ENCODE assay signal across 8 mouse cellular contexts in genomic region chr4:62480709-62481605, GRCm38 (mm10). TPM values are rescaled to one million over a fixed set of nuclear protein-coding genes. Genes with fewer than 3 reads are reported as not detected.
A peak's percentile ranks its signal among the peaks of the same experiment; 100 is the strongest.
DNase-seq lines count a peak whose midpoint lies in the region; ATAC-seq and TF ChIP-seq lines count a peak whose summit lies in the region.

No protein-coding gene starts in this region.

- H3K36me3 ChIP-seq in forebrain, embryonic 15.5 days, result no peaks in the 10 kb centered on the region
- no peaks in the 10 kb centered on the region for H3K36me3 ChIP-seq in forebrain, postnatal 0 days (ENCODE audit: insufficient read depth)
- H3K36me3 ChIP-seq in hindbrain, embryonic 14.5 days (replicated peaks; ENCODE audit: control insufficient read depth, insufficient read depth), result no peaks in the 10 kb centered on the region
- H3K36me3 ChIP-seq in limb, embryonic 15.5 days, result no peaks in the 10 kb centered on the region

- H3K27me3 ChIP-seq in forebrain, embryonic 15.5 days, result peaks cover 28% of the 10 kb centered on the region
- H3K27me3 ChIP-seq in forebrain, postnatal 0 days (ENCODE audit: insufficient read depth, low read length), result peaks cover 20% of the 10 kb centered on the region
- peaks cover 33% of the 10 kb centered on the region for H3K27me3 ChIP-seq in hindbrain, embryonic 14.5 days (ENCODE audit: control insufficient read depth, insufficient read depth, low read length)
- H3K27me3 ChIP-seq in limb, embryonic 15.5 days, result peaks cover 5% of the 10 kb centered on the region; the same call in 1 of the 2 replicates

- no peaks in the 10 kb centered on the region for H3K9me3 ChIP-seq in forebrain, embryonic 15.5 days
- no peaks in the 10 kb centered on the region for H3K9me3 ChIP-seq in forebrain, postnatal 0 days (ENCODE audit: low read length)
- no peaks in the 10 kb centered on the region for H3K9me3 ChIP-seq in hindbrain, embryonic 14.5 days (ENCODE audit: control insufficient read depth, low read length)
- H3K9me3 ChIP-seq in limb, embryonic 15.5 days, result no peaks in the 10 kb centered on the region

- no peak overlapping the region for H3K9ac ChIP-seq in forebrain, embryonic 15.5 days (replicated peaks)
- no peak overlapping the region for H3K9ac ChIP-seq in forebrain, postnatal 0 days
- H3K9ac ChIP-seq in hindbrain, embryonic 14.5 days, result no peak overlapping the region
- H3K9ac ChIP-seq in limb, embryonic 15.5 days, result no peak overlapping the region

- peaks cover 9% of the 10 kb centered on the region for H3K4me1 ChIP-seq in forebrain, embryonic 15.5 days
- H3K4me1 ChIP-seq in forebrain, postnatal 0 days (ENCODE audit: insufficient read depth), result peaks cover 3% of the 10 kb centered on the region; the same call in 1 of the 2 replicates
- H3K4me1 ChIP-seq in hindbrain, embryonic 14.5 days (replicated peaks; ENCODE audit: control insufficient read depth, insufficient read depth, low read length), result 0 out of 2 replicates have a peak, but pooled peaks cover 9% of the 10 kb centered on the region
- H3K4me1 ChIP-seq in limb, embryonic 15.5 days, result peaks cover 13% of the 10 kb centered on the region

- intact Hi-C loops in left cerebral cortex, postnatal 14 days (cut with DNase I), result no loop called here

- ATAC-seq in forebrain, embryonic 15.5 days (replicated peaks), result 0 out of 2 replicates have a peak, but pooled peaks have one; percentile 30
- no peak for ATAC-seq in forebrain, postnatal 0 days
- ATAC-seq in hindbrain, embryonic 14.5 days (ENCODE audit: low FRiP score), result 0 out of 2 replicates have a peak, but pooled peaks have one; percentile 10
- ATAC-seq in limb, embryonic 15.5 days (ENCODE audit: insufficient number of reproducible peaks, low FRiP score, low TSS enrichment, low read depth), result no peak

- no peak for DNase-seq in forebrain, postnatal 0 days
- DNase-seq in CD4-positive, CD25-positive, alpha-beta regulatory T cell, adult 2 months (ENCODE audit: low read depth, low spot score), result peak; percentile 61
- DNase-seq in hindbrain, embryonic 14.5 days (ENCODE audit: low spot score), result no peak
- DNase-seq in thymus, postnatal 25 days, result no peak
- no peak for DNase-seq in layer of hippocampus, adult 8-10 months (ENCODE audit: low spot score in 2 of 2)
- no peak for DNase-seq in left cerebral cortex, postnatal 14 days (ENCODE audit: low spot score in 2 of 2)

- TF ChIP-seq CTCF in forebrain, postnatal 0 days (IDR thresholded peaks at IDR 0.05; ENCODE audit: low read depth), result no peak

- WGBS in forebrain, embryonic 15.5 days, result 52% methylated on average over 10 of the region's 10 CpGs
- 47% methylated on average over 10 of the region's 10 CpGs for whole genome bisulfite sequencing in forebrain, postnatal 0 days
- 49% methylated on average over 10 of the region's 10 CpGs for WGBS in hindbrain, embryonic 14.5 days
- 31% methylated on average over 10 of the region's 10 CpGs for WGBS in limb, embryonic 15.5 days

- no peak overlapping the region for H3K4me3 ChIP-seq in forebrain, embryonic 15.5 days
- H3K4me3 ChIP-seq in forebrain, postnatal 0 days (ENCODE audit: low read depth, low read length), result no peak overlapping the region
- H3K4me3 ChIP-seq in hindbrain, embryonic 14.5 days (replicated peaks; ENCODE audit: low read length), result no peak overlapping the region
- peak overlapping the region; percentile 49 for H3K4me3 ChIP-seq in limb, embryonic 15.5 days

- no peak overlapping the region for H3K27ac ChIP-seq in forebrain, embryonic 15.5 days (replicated peaks)
- H3K27ac ChIP-seq in forebrain, postnatal 0 days (ENCODE audit: low read depth, low read length), result no peak overlapping the region
- no peak overlapping the region for H3K27ac ChIP-seq in hindbrain, embryonic 14.5 days
- no peak overlapping the region for H3K27ac ChIP-seq in limb, embryonic 15.5 days

- H3K4me2 ChIP-seq in forebrain, embryonic 15.5 days (replicated peaks), result no peak overlapping the region
- H3K4me2 ChIP-seq in forebrain, postnatal 0 days (ENCODE audit: low read depth), result no peak overlapping the region
- H3K4me2 ChIP-seq in hindbrain, embryonic 14.5 days (replicated peaks), result no peak overlapping the region
- no peak overlapping the region for H3K4me2 ChIP-seq in limb, embryonic 15.5 days

RNA-seq across cellular contexts. Expression of gene Bspry, which starts 1.1 kb away (rescaled TPM):
- 0.78 and 0.85 TPM in 2 replicates for polyA plus RNA-seq in forebrain, embryonic 15.5 days (2015; fragmentation: Nextera tagmentation; extraction: Ambion mirVana)
- total RNA-seq in forebrain, postnatal 0 days (2014; rRNA removed), result 0.15 and 0.86 TPM in 2 replicates
- 0.31 and 0.51 TPM in 2 replicates for polyA plus RNA-seq in forebrain, postnatal 0 days (2015; fragmentation: Nextera tagmentation; extraction: Ambion mirVana)
- 0.86 and 1.2 TPM in 2 replicates for polyA plus RNA-seq in hindbrain, embryonic 14.5 days (2014; fragmentation: Nextera tagmentation; extraction: Ambion mirVana)
- 15.3 and 19.4 TPM in 2 replicates for polyA plus RNA-seq in limb, embryonic 15.5 days (2015; fragmentation: Nextera tagmentation; extraction: Ambion mirVana)
- total RNA-seq in layer of hippocampus, adult 8-10 months (2022), result under 1 TPM in 3 of 4 experiments, not detected in 1; 0.28 to 0.43 (median 0.30) TPM
- under 1 TPM; 0.42 to 0.70 TPM for total RNA-seq in left cerebral cortex, postnatal 14 days (2021)

RNA-seq across cellular contexts. Expression of gene Wdr31, which starts 10.3 kb away (rescaled TPM):
- polyA plus RNA-seq in forebrain, embryonic 15.5 days (2015; fragmentation: Nextera tagmentation; extraction: Ambion mirVana), result 9.9 and 11.5 TPM in 2 replicates
- 6.8 and 9.5 TPM in 2 replicates for total RNA-seq in forebrain, postnatal 0 days (2014; rRNA removed)
- polyA plus RNA-seq in forebrain, postnatal 0 days (2015; fragmentation: Nextera tagmentation; extraction: Ambion mirVana), result 12.6 and 20.0 TPM in 2 replicates
- polyA plus RNA-seq in hindbrain, embryonic 14.5 days (2014; fragmentation: Nextera tagmentation; extraction: Ambion mirVana), result 9.8 and 13.5 TPM in 2 replicates
- polyA plus RNA-seq in limb, embryonic 15.5 days (2015; fragmentation: Nextera tagmentation; extraction: Ambion mirVana), result 4.2 and 4.3 TPM in 2 replicates
- total RNA-seq in layer of hippocampus, adult 8-10 months (2022), result 10 to 100 TPM in 1 of 4 experiments, 1 to 10 TPM in 3; 7.7 to 10.0 (median 8.5) TPM
- 1 to 10 TPM; 9.0 to 9.4 TPM for total RNA-seq in left cerebral cortex, postnatal 14 days (2021)

RNA-seq across cellular contexts. Expression of gene Hdhd3, which starts 22.3 kb away (rescaled TPM):
- 10.8 TPM in 2 replicates for polyA plus RNA-seq in forebrain, embryonic 15.5 days (2015; fragmentation: Nextera tagmentation; extraction: Ambion mirVana)
- 3.5 and 6.6 TPM in 2 replicates for total RNA-seq in forebrain, postnatal 0 days (2014; rRNA removed)
- 4.4 and 4.6 TPM in 2 replicates for polyA plus RNA-seq in forebrain, postnatal 0 days (2015; fragmentation: Nextera tagmentation; extraction: Ambion mirVana)
- polyA plus RNA-seq in hindbrain, embryonic 14.5 days (2014; fragmentation: Nextera tagmentation; extraction: Ambion mirVana), result 11.7 and 13.3 TPM in 2 replicates
- polyA plus RNA-seq in limb, embryonic 15.5 days (2015; fragmentation: Nextera tagmentation; extraction: Ambion mirVana), result 13.9 and 14.7 TPM in 2 replicates
- 10 to 100 TPM in 1 of 4 experiments, 1 to 10 TPM in 3; 8.6 to 11.5 (median 9.6) TPM for total RNA-seq in layer of hippocampus, adult 8-10 months (2022)
- 1 to 10 TPM; 9.1 to 9.8 TPM for total RNA-seq in left cerebral cortex, postnatal 14 days (2021)

RNA-seq across cellular contexts. Expression of gene Alad, which starts 38.8 kb away (rescaled TPM):
- 63.3 and 64.3 TPM in 2 replicates for polyA plus RNA-seq in forebrain, embryonic 15.5 days (2015; fragmentation: Nextera tagmentation; extraction: Ambion mirVana)
- total RNA-seq in forebrain, postnatal 0 days (2014; rRNA removed), result 35.8 and 37.6 TPM in 2 replicates
- 74.7 and 74.9 TPM in 2 replicates for polyA plus RNA-seq in forebrain, postnatal 0 days (2015; fragmentation: Nextera tagmentation; extraction: Ambion mirVana)
- 73.4 and 75.2 TPM in 2 replicates for polyA plus RNA-seq in hindbrain, embryonic 14.5 days (2014; fragmentation: Nextera tagmentation; extraction: Ambion mirVana)
- polyA plus RNA-seq in limb, embryonic 15.5 days (2015; fragmentation: Nextera tagmentation; extraction: Ambion mirVana), result 75.8 and 86.5 TPM in 2 replicates
- total RNA-seq in layer of hippocampus, adult 8-10 months (2022), result 10 to 100 TPM; 28.4 to 34.6 (median 30.9) TPM
- total RNA-seq in left cerebral cortex, postnatal 14 days (2021), result 10 to 100 TPM; 22.2 to 25.4 TPM

RNA-seq across cellular contexts. Expression of gene Pole3, which starts 43.9 kb away (rescaled TPM):
- polyA plus RNA-seq in forebrain, embryonic 15.5 days (2015; fragmentation: Nextera tagmentation; extraction: Ambion mirVana), result 83.9 and 88.4 TPM in 2 replicates
- total RNA-seq in forebrain, postnatal 0 days (2014; rRNA removed), result 29.1 and 36.6 TPM in 2 replicates
- polyA plus RNA-seq in forebrain, postnatal 0 days (2015; fragmentation: Nextera tagmentation; extraction: Ambion mirVana), result 52.2 and 68.3 TPM in 2 replicates
- 52.7 and 58.3 TPM in 2 replicates for polyA plus RNA-seq in hindbrain, embryonic 14.5 days (2014; fragmentation: Nextera tagmentation; extraction: Ambion mirVana)
- 82.1 and 82.9 TPM in 2 replicates for polyA plus RNA-seq in limb, embryonic 15.5 days (2015; fragmentation: Nextera tagmentation; extraction: Ambion mirVana)
- total RNA-seq in layer of hippocampus, adult 8-10 months (2022), result 10 to 100 TPM; 27.5 to 29.7 (median 27.9) TPM
- total RNA-seq in left cerebral cortex, postnatal 14 days (2021), result 10 to 100 TPM; 19.5 to 24.4 TPM

Comparison
In these comparisons a context has a peak if more than half of its experiments do, and no peak if none do; other contexts are left out.
1. ATAC-seq: peak in forebrain, embryonic 15.5 days (single experiment) and hindbrain, embryonic 14.5 days (single experiment); none in forebrain, postnatal 0 days (single experiment) and limb, embryonic 15.5 days (single experiment).